Mouse (Mus musculus): ENCODE results near the gene Lsm2.

DNA sequence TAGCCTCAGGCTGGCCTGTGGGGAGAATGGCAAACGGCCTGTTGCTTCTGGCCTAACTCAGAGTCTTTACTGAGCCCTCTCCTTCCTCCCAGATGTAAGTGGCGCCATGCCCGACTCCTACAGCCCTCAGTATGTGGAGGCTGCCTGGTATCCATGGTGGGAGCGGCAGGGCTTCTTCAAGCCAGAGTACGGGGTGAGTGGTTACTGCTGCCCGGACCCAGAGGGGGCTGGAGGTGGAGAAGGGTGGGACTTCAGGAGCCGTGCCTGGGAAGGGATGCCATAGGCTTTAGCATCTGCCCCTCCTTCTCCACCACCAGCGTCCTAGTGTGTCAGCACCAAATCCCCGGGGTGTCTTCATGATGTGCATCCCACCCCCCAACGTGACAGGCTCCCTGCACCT, 23.5 kb downstream of the Lsm2 start:
- TF ChIP-seq CTCF (IDR thresholded peaks at IDR 0.05; ENCODE audit: control insufficient read depth, insufficient read depth, insufficient read length): no peak
- no peak for TF ChIP-seq MAX (IDR thresholded peaks at IDR 0.05)
- TF ChIP-seq USF1 (IDR thresholded peaks at IDR 0.05; ENCODE audit: low read depth): no peak
- TF ChIP-seq MYOG (IDR thresholded peaks at IDR 0.05; ENCODE audit: control insufficient read depth, extremely low read depth, insufficient read length): no peak
- TF ChIP-seq CEBPB (IDR thresholded peaks at IDR 0.05; ENCODE audit: low read depth): no peak

All from C2C12 (cell line).